Mouse (Mus musculus) spleen, adult 2 months (tissue): ENCODE data around the gene Slc25a11.

Source experiments
- CTCF ChIP-seq: fragments of 200-500 bp; IDR thresholded peaks from 2 replicates; pipeline ENCODE4 v1.5.1; 2011; ENCODE audit warnings: mild to moderate bottlenecking, inconsistent platforms; ENCODE audit not compliant: insufficient read depth, insufficient read length, insufficient replicate concordance; ENCODE audit errors: extremely low read depth
- POLR2A ChIP-seq: fragments of 200-500 bp; IDR thresholded peaks from 2 replicates; pipeline ENCODE4 v1.6.1; 2011; ENCODE audit warnings: low read depth, low read length, inconsistent platforms

- TF ChIP-seq CTCF (no peak), POLR2A (no peak)
Measured at GRCm38 (mm10) chr11:70623053-70623742, 24.1 kb downstream of the Slc25a11 start.
